Mouse (Mus musculus) adipose tissue, adult 10 weeks (tissue): Measurements from ENCODE around the gene Olfr99. TPM values are rescaled to one million over a fixed set of nuclear protein-coding genes. Genes with fewer than 3 reads are reported as not detected.

Experiments
- polyA plus RNA-seq: library from polyadenylated mRNA; stranded (reverse); fragments of 350-450 nt; fragmentation: Illumina TruSeq; extraction: RNeasy Lipid Tissue Mini Kit (QIAGEN cat#74804); gene quantifications from one replicate; pipeline ENCODE4 v1.2.3, GENCODE M21; 2014; ENCODE audit warnings: low read depth, low replicate concordance

Olfr99 gene
- not detected for polyA plus RNA-seq

GRCm38 (mm10) chr17:37283360-37283759 lies at the start of gene Olfr99:
Gene Olfr99 (minus strand): TSS chr17:37283460.

GRCm38 (mm10) chr17:37316954-37317353 lies 33.7 kb upstream of the Olfr99 start, which contains the start of gene Olfr102:
Gene Olfr102 (minus strand): TSS chr17:37317054.

GRCm38 (mm10) chr17:37304213-37304612 lies 21.0 kb upstream of the Olfr99 start, which contains the start of gene Olfr101:
Gene Olfr101 (minus strand): TSS chr17:37304313.

GRCm38 (mm10) chr17:37270058-37270701 lies 13.1 kb downstream of the Olfr99 start, which contains the start of gene H2-M3:
Gene H2-M3 (plus strand): TSS chr17:37270220.

GRCm38 (mm10) chr17:37263626-37264025 lies 19.6 kb downstream of the Olfr99 start, which contains the start of gene Olfr98:
Gene Olfr98 (minus strand): TSS chr17:37263749.

GRCm38 (mm10) chr17:37237230-37237629 lies 46.0 kb downstream of the Olfr99 start, which contains the start of gene Olfr97:
Gene Olfr97 (minus strand): TSS chr17:37237330.

Other genes starting within 250 kb of the Olfr99 start
- gene Gabbr1, start 237.5 kb downstream of the Olfr99 start, polyA plus RNA-seq, result 23.9 TPM
- not detected for gene Olfr90, start 195.0 kb downstream of the Olfr99 start, polyA plus RNA-seq
- not detected for gene Olfr91, start 185.2 kb downstream of the Olfr99 start, polyA plus RNA-seq
- not detected for gene Olfr92, start 163.4 kb downstream of the Olfr99 start, polyA plus RNA-seq
- not detected for gene Olfr93, start 122.0 kb downstream of the Olfr99 start, polyA plus RNA-seq
- gene Ubd, start 89.6 kb downstream of the Olfr99 start, polyA plus RNA-seq, result 3.3 TPM
- gene Olfr94, start 82.5 kb downstream of the Olfr99 start, polyA plus RNA-seq, result not detected
- not detected for gene Olfr95, start 70.3 kb downstream of the Olfr99 start, polyA plus RNA-seq
- not detected for gene Olfr96, start 63.3 kb downstream of the Olfr99 start, polyA plus RNA-seq
- gene Olfr97, start 46.1 kb downstream of the Olfr99 start, polyA plus RNA-seq, result not detected
- not detected for gene Olfr98, start 19.7 kb downstream of the Olfr99 start, polyA plus RNA-seq
- gene H2-M3, start 13.2 kb downstream of the Olfr99 start, polyA plus RNA-seq, result 8.0 TPM
- not detected for gene Olfr101, start 20.9 kb upstream of the Olfr99 start, polyA plus RNA-seq
- gene Olfr102, start 33.6 kb upstream of the Olfr99 start, polyA plus RNA-seq, result not detected
- gene Olfr103, start 56.2 kb upstream of the Olfr99 start, polyA plus RNA-seq, result not detected
- not detected for gene Olfr104-ps, start 76.1 kb upstream of the Olfr99 start, polyA plus RNA-seq
- gene Olfr105-ps, start 95.6 kb upstream of the Olfr99 start, polyA plus RNA-seq, result not detected
- gene Olfr106-ps, start 106.9 kb upstream of the Olfr99 start, polyA plus RNA-seq, result not detected
- not detected for gene Olfr107, start 115.8 kb upstream of the Olfr99 start, polyA plus RNA-seq
- gene Olfr108, start 162.0 kb upstream of the Olfr99 start, polyA plus RNA-seq, result not detected
- gene Olfr109, start 175.5 kb upstream of the Olfr99 start, polyA plus RNA-seq, result not detected
- gene H2-M2, start 200.1 kb upstream of the Olfr99 start, polyA plus RNA-seq, result not detected
- not detected for gene Olfr110, start 209.0 kb upstream of the Olfr99 start, polyA plus RNA-seq
- not detected for gene Olfr111, start 224.6 kb upstream of the Olfr99 start, polyA plus RNA-seq